Mouse (Mus musculus): ENCODE measurements around the gene Arntl2. TPM values are rescaled to one million over a fixed set of nuclear protein-coding genes. Genes with fewer than 3 reads are reported as not detected.

Gene Arntl2
- polyA plus RNA-seq (2012; rRNA removed), result 4.6 and 5.8 TPM in 2 replicates

- TF ChIP-seq POLR2A (IDR thresholded peaks at IDR 0.05; ENCODE audit: borderline replicate concordance, extremely low read depth, insufficient read depth, insufficient read length, poor library complexity, severe bottlenecking), result 0 out of 2 replicates have a peak, but pooled peaks have one; percentile 40
- TF ChIP-seq CTCF (IDR thresholded peaks at IDR 0.05; ENCODE audit: borderline replicate concordance, extremely low read depth, insufficient read depth, insufficient read length), result no peak
- peak; percentile 83 for DNase-seq (ENCODE audit: low read depth)
Measured at GRCm38 (mm10) chr6:146795924-146796545, at the start of gene Arntl2. Gene Arntl2, plus strand, starts transcription at chr6:146796055.

GRCm38 (mm10) chr6:146746577-146746976 is 49.3 kb upstream of the Arntl2 start:
- DNase-seq (ENCODE audit: low read depth), result no peak
- TF ChIP-seq CTCF (IDR thresholded peaks at IDR 0.05; ENCODE audit: borderline replicate concordance, extremely low read depth, insufficient read depth, insufficient read length) (no peak), POLR2A (IDR thresholded peaks at IDR 0.05; ENCODE audit: borderline replicate concordance, extremely low read depth, insufficient read depth, insufficient read length, poor library complexity, severe bottlenecking) (no peak)

GRCm38 (mm10) chr6:146747057-146747456 is 48.8 kb upstream of the Arntl2 start:
- TF ChIP-seq POLR2A (IDR thresholded peaks at IDR 0.05; ENCODE audit: borderline replicate concordance, extremely low read depth, insufficient read depth, insufficient read length, poor library complexity, severe bottlenecking) (no peak), CTCF (IDR thresholded peaks at IDR 0.05; ENCODE audit: borderline replicate concordance, extremely low read depth, insufficient read depth, insufficient read length) (no peak)
- DNase-seq (ENCODE audit: low read depth), result no peak

- no peak for TF ChIP-seq POLR2A (IDR thresholded peaks at IDR 0.05; ENCODE audit: borderline replicate concordance, extremely low read depth, insufficient read depth, insufficient read length, poor library complexity, severe bottlenecking)
- TF ChIP-seq CTCF (IDR thresholded peaks at IDR 0.05; ENCODE audit: borderline replicate concordance, extremely low read depth, insufficient read depth, insufficient read length), result no peak
- DNase-seq (ENCODE audit: low read depth), result no peak
Measured at GRCm38 (mm10) chr6:146748271-146748670, 47.6 kb upstream of the Arntl2 start.

- no peak for TF ChIP-seq CTCF (IDR thresholded peaks at IDR 0.05; ENCODE audit: borderline replicate concordance, extremely low read depth, insufficient read depth, insufficient read length)
- no peak for TF ChIP-seq POLR2A (IDR thresholded peaks at IDR 0.05; ENCODE audit: borderline replicate concordance, extremely low read depth, insufficient read depth, insufficient read length, poor library complexity, severe bottlenecking)
- DNase-seq (ENCODE audit: low read depth), result peak; percentile 44
Measured at GRCm38 (mm10) chr6:146751671-146752070, 44.2 kb upstream of the Arntl2 start.

DNA sequence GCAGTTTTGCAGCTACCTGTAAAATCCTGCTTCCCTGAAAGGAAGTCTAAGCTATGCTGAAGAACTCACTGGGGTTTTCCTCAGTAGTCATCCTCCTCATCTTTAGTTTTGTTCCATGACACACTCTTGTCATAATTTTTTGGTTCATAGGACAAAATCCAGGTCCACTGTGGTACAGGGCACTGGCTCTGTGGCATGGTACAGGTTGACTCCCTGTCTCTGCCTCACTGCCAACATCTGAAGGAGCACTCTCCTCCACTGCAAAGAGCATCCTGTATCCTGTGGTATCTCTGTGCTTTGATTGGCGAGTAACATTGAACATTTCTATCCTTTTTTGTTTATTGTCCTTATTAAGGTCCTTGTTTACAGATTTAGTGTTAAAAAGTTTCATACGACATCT is 43.7 kb upstream of the Arntl2 start:
- no peak for TF ChIP-seq POLR2A (IDR thresholded peaks at IDR 0.05; ENCODE audit: borderline replicate concordance, extremely low read depth, insufficient read depth, insufficient read length, poor library complexity, severe bottlenecking)
- TF ChIP-seq CTCF (IDR thresholded peaks at IDR 0.05; ENCODE audit: borderline replicate concordance, extremely low read depth, insufficient read depth, insufficient read length), result no peak
- no peak for DNase-seq (ENCODE audit: low read depth)

GRCm38 (mm10) chr6:146752612-146753011 is 43.2 kb upstream of the Arntl2 start:
- TF ChIP-seq CTCF (IDR thresholded peaks at IDR 0.05; ENCODE audit: borderline replicate concordance, extremely low read depth, insufficient read depth, insufficient read length) (no peak), POLR2A (IDR thresholded peaks at IDR 0.05; ENCODE audit: borderline replicate concordance, extremely low read depth, insufficient read depth, insufficient read length, poor library complexity, severe bottlenecking) (no peak)
- DNase-seq (ENCODE audit: low read depth), result peak; percentile 47

GRCm38 (mm10) chr6:146753560-146754160 is 42.2 kb upstream of the Arntl2 start:
- DNase-seq (ENCODE audit: low read depth), result no peak
- TF ChIP-seq POLR2A (IDR thresholded peaks at IDR 0.05; ENCODE audit: borderline replicate concordance, extremely low read depth, insufficient read depth, insufficient read length, poor library complexity, severe bottlenecking), result no peak

DNA sequence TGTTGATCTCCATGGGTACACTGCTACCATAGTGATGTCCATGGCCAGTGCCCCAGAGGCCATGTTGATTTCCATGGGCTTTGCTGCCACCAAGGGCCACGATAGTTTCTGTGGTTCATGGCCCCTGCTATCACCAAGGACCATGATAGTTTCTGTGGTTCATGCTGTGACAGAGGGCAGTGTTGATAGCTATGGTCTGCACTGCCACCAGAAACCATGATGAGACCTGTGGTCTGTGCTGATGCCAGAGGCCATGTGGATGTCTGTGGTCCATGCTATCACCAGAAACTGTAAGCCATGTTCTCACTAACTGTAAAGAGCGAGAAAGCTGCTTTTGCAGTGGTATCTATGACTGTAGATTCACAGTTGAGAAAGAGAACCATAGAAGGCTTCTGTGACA is 40.7 kb upstream of the Arntl2 start:
- no peak for DNase-seq (ENCODE audit: low read depth)
- TF ChIP-seq CTCF (IDR thresholded peaks at IDR 0.05; ENCODE audit: borderline replicate concordance, extremely low read depth, insufficient read depth, insufficient read length) (no peak), POLR2A (IDR thresholded peaks at IDR 0.05; ENCODE audit: borderline replicate concordance, extremely low read depth, insufficient read depth, insufficient read length, poor library complexity, severe bottlenecking) (no peak)

- TF ChIP-seq CTCF (IDR thresholded peaks at IDR 0.05; ENCODE audit: borderline replicate concordance, extremely low read depth, insufficient read depth, insufficient read length) (no peak), POLR2A (IDR thresholded peaks at IDR 0.05; ENCODE audit: borderline replicate concordance, extremely low read depth, insufficient read depth, insufficient read length, poor library complexity, severe bottlenecking) (no peak)
- no peak for DNase-seq (ENCODE audit: low read depth)
Measured at GRCm38 (mm10) chr6:146755679-146756078, 40.2 kb upstream of the Arntl2 start.

DNA sequence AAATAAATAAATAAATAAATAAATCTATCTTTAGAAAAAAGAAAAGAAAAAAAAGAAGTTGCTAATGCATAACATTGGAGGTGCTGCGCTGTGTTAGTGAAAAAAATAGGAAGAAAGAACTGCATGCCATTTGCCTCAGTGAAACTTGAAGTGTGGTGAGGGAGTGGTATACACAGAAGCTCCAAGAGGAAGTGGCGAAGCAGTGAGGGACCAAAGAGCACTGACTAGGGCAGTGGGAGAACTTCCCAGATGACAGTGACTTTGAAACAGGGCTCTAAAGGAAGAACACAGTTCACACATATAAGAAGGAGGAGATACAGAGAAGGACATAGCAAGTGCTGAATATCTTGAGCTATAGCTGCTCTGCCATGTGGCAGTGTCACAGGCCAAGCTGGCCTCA is 36.8 kb upstream of the Arntl2 start:
- TF ChIP-seq POLR2A (IDR thresholded peaks at IDR 0.05; ENCODE audit: borderline replicate concordance, extremely low read depth, insufficient read depth, insufficient read length, poor library complexity, severe bottlenecking) (no peak), CTCF (IDR thresholded peaks at IDR 0.05; ENCODE audit: borderline replicate concordance, extremely low read depth, insufficient read depth, insufficient read length) (no peak)
- no peak for DNase-seq (ENCODE audit: low read depth)

DNA sequence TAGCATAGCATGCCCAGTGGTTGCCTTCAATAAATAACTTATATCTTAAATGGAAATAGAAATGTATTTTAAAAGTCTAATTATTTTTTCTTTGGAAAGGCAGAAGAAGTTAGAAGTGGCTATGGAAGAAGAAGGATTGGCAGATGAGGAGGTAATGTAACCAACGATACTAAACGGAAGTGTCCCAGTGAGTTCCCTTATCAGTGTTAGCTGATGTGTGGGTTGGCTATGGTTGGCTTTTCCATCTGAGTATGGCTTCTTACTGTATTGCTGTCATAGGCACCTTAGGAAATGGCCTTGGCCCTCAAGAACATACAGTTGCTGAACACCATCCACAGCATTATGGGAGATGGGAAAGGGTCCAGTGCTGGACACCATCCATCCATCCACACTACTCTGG is 35.8 kb upstream of the Arntl2 start:
- DNase-seq (ENCODE audit: low read depth), result no peak
- no peak for TF ChIP-seq CTCF (IDR thresholded peaks at IDR 0.05; ENCODE audit: borderline replicate concordance, extremely low read depth, insufficient read depth, insufficient read length)
- TF ChIP-seq POLR2A (IDR thresholded peaks at IDR 0.05; ENCODE audit: borderline replicate concordance, extremely low read depth, insufficient read depth, insufficient read length, poor library complexity, severe bottlenecking), result no peak

Data from brain, embryonic 14.5 days (tissue).